Mouse (Mus musculus) kidney, adult 2 months (tissue): ENCODE measurements at regions not wholly inside any gene's neighbourhood (a gene's known extent, or its start where the extent isn't known, plus 50 kb on each side); places are given as distances from the start of the nearest gene placed in this dataset.
A peak's percentile ranks its signal among the peaks of the same experiment; 100 is the strongest.

ENCODE experiments used
- DNase-seq: peaks from one replicate; pipeline ENCODE4 v3.0.0; 2021
- H3K27ac ChIP-seq: fragments of 200-500 bp; 2 replicates; pipeline ENCODE4 v1.5.1; 2012; ENCODE audit warnings: low read depth, low read length, control low read depth, inconsistent platforms; ENCODE audit not compliant: insufficient read depth
- H3K27me3 ChIP-seq: fragments of 200-500 bp; replicated peaks from 2 replicates; pipeline ENCODE4 v1.6.1; 2012; ENCODE audit warnings: mild to moderate bottlenecking, moderate library complexity, low read length, inconsistent platforms; ENCODE audit not compliant: control insufficient read depth, insufficient read depth
- H3K36me3 ChIP-seq: fragments of 200-500 bp; 2 replicates; pipeline ENCODE4 v1.6.1; 2012; ENCODE audit warnings: mild to moderate bottlenecking, moderate library complexity, low read length, inconsistent platforms; ENCODE audit not compliant: control insufficient read depth, insufficient read depth
- H3K4me1 ChIP-seq: fragments of 200-500 bp; 2 replicates; pipeline ENCODE4 v1.6.1; 2011; ENCODE audit warnings: low read length; ENCODE audit not compliant: control insufficient read depth, insufficient read depth
- H3K4me3 ChIP-seq: fragments of 200-500 bp; 2 replicates; pipeline ENCODE4 v1.5.1; 2011; ENCODE audit warnings: mild to moderate bottlenecking, low read depth, low read length, control low read depth; ENCODE audit not compliant: insufficient read depth
- CTCF ChIP-seq: fragments of 200-500 bp; conservative IDR thresholded peaks from 2 replicates; pipeline ENCODE4 v1.5.1; 2011; ENCODE audit warnings: low read depth, mild to moderate bottlenecking, control low read depth, low read length, moderate library complexity, mixed read lengths; ENCODE audit not compliant: insufficient read depth, insufficient read length
- POLR2A ChIP-seq: fragments of 200-500 bp; IDR thresholded peaks from one replicate; pipeline ENCODE4 v1.6.1; 2011; ENCODE audit warnings: low read depth, low read length, control low read depth
- WGBS: fragments of 180-500 bp; shearing (Covaris S2); methylation state at CpG from one replicate; pipeline ENCODE4 v1.1.7; 2018; 5-methylcytosine and 5-hydroxymethylcytosine counted together

DNA sequence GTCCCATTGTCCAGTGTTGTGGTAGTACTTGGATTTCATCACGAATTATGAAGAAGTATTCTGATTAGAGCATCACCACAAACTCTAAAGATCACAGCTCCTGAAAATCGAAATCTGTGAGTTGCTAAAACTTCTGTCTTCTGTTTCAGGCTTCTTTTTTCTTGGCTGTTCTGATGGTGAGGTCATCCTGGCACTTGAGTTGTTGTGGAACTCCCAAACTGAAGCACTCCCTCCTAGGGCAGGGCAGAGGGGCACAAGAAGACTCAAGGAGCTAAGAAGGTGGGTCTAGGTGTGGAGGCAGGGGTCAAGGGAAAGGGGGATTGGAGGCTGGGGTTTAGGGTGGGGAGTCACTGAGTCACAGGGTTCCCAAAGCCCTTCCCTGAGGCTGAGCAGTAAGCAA, 232.3 kb downstream of the Dact1 start:
- no peak for DNase-seq
- Histone ChIP-seq H3K27me3 (no peaks in the 10 kb centered on the region), H3K27ac (no peak overlapping the region), H3K4me1 (no peaks in the 10 kb centered on the region), H3K4me3 (no peak overlapping the region), H3K36me3 (no peaks in the 10 kb centered on the region)
- 75% methylated on average over 2 of the region's 2 CpGs for WGBS
- TF ChIP-seq POLR2A (no peak), CTCF (no peak)

DNA sequence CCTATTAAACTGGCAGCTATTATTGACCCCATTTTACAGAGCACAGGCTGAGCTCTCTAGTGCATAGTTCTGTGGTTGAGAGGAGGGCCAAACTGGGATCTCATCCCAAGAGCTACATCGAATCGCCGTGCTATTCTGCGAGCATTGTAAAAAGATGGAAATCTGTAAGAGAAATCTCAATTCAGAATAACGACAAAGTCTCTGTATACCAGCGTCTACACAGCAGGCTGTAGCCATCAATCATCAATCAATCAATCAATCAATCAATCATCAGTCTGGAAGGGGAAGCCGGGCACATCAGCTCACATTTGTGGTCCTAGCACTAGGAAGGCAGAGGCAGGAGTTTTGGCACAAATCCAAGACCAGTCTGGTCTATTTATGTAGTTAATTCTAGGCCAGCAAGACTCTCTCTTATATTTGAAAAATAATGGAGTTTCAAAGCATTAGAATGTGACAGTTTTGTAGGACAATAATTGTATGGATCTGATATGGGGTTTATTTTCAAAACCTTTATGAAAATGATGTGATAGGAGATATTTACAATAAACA, 234.0 kb downstream of the Dact1 start:
- DNase-seq = no peak
- H3K36me3 ChIP-seq = no peaks in the 10 kb centered on the region
- no peaks in the 10 kb centered on the region for H3K27me3 ChIP-seq
- no peak overlapping the region for H3K4me3 ChIP-seq
- TF ChIP-seq CTCF (no peak), POLR2A (no peak)
- H3K4me1 ChIP-seq = no peaks in the 10 kb centered on the region
- 78% methylated on average over 7 of the region's 7 CpGs for WGBS
- H3K27ac ChIP-seq = no peak overlapping the region

DNA sequence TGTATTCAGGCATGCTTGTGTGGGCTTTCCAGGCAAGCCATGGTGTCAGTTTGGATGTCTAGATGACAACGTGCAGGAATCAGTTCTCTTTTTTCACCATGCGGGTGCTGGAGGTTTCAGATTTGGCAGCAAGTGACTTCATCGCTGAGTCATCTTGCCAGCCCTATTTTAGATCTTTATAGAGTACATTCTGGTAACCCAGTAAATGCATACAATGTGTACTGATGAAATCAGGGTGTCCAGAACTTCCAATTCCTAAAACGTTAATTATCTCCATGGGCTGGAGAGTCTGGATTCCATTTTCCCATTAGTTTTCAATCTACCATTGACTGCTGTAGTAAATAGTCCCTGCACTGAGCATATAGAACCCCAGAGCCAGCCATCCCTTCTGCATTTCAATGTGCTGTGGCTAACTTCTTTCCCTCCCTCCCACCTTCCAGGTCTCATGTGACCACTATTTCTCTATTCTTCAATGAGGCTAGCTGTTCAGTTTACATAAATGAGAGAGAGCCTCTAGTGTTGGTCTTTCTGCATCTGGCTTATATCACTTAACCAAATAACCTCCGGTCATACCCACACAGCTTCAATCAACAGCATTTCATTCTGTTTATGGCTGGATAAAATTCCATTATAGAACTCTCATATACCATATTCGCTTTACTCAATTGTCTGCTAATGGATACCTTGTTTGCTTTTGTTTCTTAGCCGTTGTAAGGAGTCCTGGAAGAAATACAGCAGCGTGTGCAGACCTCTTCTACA, 234.9 kb downstream of the Dact1 start:
- TF ChIP-seq CTCF (no peak), POLR2A (no peak)
- no peak overlapping the region for H3K4me3 ChIP-seq
- H3K4me1 ChIP-seq = no peaks in the 10 kb centered on the region
- 61% methylated on average over 8 of the region's 8 CpGs for WGBS
- no peaks in the 10 kb centered on the region for H3K27me3 ChIP-seq
- DNase-seq = peak; percentile 7
- no peak overlapping the region for H3K27ac ChIP-seq
- no peaks in the 10 kb centered on the region for H3K36me3 ChIP-seq

GRCm38 (mm10) chr12:71546523-71547265, 237.0 kb downstream of the Dact1 start:
- H3K4me1 ChIP-seq = no peaks in the 10 kb centered on the region
- 79% methylated on average over 9 of the region's 9 CpGs for WGBS
- H3K4me3 ChIP-seq = no peak overlapping the region
- no peak for DNase-seq
- no peak for TF ChIP-seq POLR2A
- TF ChIP-seq CTCF = no peak
- no peaks in the 10 kb centered on the region for H3K27me3 ChIP-seq
- no peaks in the 10 kb centered on the region for H3K36me3 ChIP-seq
- no peak overlapping the region for H3K27ac ChIP-seq

DNA sequence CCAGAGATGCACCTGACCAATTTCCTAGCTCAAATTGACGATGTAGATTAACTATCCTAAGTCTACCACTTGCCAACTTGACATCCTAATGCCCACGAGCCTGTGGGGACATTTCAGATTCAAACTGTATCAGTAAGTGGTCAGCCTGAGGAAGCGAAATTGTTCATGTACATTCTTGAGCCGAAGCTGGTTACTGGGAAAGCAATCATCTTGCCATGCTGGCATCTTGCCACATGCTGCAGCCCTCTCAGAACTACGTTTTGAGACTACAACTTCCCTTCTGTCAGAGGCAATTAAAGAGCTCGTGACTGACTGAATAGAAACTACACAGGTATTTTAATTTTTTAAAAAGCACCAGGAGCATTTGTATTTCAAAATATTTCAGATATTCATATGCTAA, 239.7 kb downstream of the Dact1 start:
- TF ChIP-seq CTCF (no peak), POLR2A (no peak)
- no peak for DNase-seq
- Histone ChIP-seq H3K27ac (no peak overlapping the region), H3K4me1 (no peaks in the 10 kb centered on the region), H3K4me3 (no peak overlapping the region), H3K27me3 (no peaks in the 10 kb centered on the region), H3K36me3 (no peaks in the 10 kb centered on the region)
- WGBS = 54% methylated on average over 6 of the region's 6 CpGs

DNA sequence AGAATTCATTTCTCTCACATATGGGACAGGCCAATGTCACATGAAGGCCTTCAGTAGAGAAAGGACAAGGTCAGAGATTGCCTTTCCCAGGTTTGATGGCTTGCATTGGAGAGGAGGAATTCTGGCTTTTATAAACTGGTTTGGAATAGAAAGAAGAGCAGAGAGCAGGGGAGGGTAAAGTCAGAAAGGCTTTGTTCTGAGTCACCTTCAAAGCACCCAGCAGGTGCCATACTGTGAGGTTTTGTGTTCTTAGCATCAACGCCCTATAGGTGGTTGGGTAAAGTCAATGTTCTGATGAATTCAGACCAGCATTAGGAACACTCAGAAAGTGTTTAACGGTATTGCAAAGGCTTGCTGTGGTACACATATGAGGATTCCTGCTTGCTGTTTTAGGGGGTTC, 244.5 kb downstream of the Dact1 start:
- no peaks in the 10 kb centered on the region for H3K27me3 ChIP-seq
- no peak overlapping the region for H3K27ac ChIP-seq
- no peaks in the 10 kb centered on the region for H3K36me3 ChIP-seq
- no peaks in the 10 kb centered on the region for H3K4me1 ChIP-seq
- no peak for DNase-seq
- no peak overlapping the region for H3K4me3 ChIP-seq
- WGBS = 68% methylated on average over 2 of the region's 2 CpGs
- no peak for TF ChIP-seq CTCF
- no peak for TF ChIP-seq POLR2A

DNA sequence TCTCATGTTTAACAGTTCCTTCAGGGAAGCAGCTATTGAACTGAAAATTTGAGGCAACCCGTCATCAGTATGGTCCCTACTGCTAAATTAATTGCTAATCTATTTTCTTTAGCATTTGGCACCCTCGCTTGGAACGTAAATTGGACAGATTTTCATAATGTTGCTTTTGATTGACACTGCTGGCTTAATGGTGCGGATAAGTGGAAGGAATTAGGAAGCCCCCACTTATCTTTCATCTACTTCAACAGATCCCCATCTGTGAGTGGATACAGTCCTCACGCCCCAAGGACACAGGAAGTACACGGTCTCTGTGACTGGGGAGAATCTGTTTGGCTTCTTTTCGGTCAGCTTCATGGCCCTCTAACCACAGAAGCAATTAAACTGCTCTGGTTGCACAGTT, 251.6 kb downstream of the Dact1 start:
- Histone ChIP-seq H3K27ac (no peak overlapping the region), H3K27me3 (no peaks in the 10 kb centered on the region), H3K4me1 (no peaks in the 10 kb centered on the region), H3K36me3 (no peaks in the 10 kb centered on the region), H3K4me3 (no peak overlapping the region)
- WGBS = 65% methylated on average over 7 of the region's 7 CpGs
- DNase-seq = no peak
- no peak for TF ChIP-seq CTCF
- no peak for TF ChIP-seq POLR2A
